Mouse (Mus musculus): ENCODE measurements around the gene Tmem44.

- TF ChIP-seq GATA1 (IDR thresholded peaks at IDR 0.05; ENCODE audit: low read length) (no peak), TAL1 (IDR thresholded peaks at IDR 0.05; ENCODE audit: low read length) (no peak)
Measured at GRCm38 (mm10) chr16:30533592-30533991, 17.1 kb downstream of the Tmem44 start.
